Mouse (Mus musculus) olfactory bulb, adult 2 months (tissue): ENCODE results near the gene Ncapg2.

Experiments used
- CTCF ChIP-seq: fragments of 200-500 bp; IDR thresholded peaks from 2 replicates; pipeline ENCODE4 v1.5.1; 2012; ENCODE audit warnings: low read depth, mild to moderate bottlenecking, low read length, moderate library complexity; ENCODE audit not compliant: insufficient read depth
- POLR2A ChIP-seq: fragments of 200-500 bp; IDR thresholded peaks from 2 replicates; pipeline ENCODE4 v1.6.1; 2012; ENCODE audit warnings: mild to moderate bottlenecking, low read depth, low read length, moderate library complexity; ENCODE audit not compliant: insufficient read depth

DNA sequence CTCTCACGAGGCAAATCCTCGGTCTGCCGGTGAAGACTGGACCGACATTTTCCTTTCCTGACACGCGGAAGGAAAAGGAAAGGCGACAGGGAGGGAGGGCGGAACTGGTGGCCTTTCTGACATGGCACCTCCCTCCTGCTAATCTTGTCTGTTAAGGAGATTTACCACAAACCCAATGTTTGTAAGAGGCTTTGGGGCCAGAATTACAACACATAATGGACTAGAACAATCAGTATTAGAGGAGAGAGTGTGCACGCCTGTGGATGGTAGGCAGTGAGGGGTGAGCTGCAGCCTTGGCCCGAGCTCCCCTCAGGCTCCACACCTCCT lies 81.2 kb downstream of the Ncapg2 start:
- TF ChIP-seq POLR2A (no peak), CTCF (no peak)
